Mouse (Mus musculus) small intestine, adult 2 months (tissue): ENCODE data around the gene Adamts9.

Experiments
- CTCF ChIP-seq: fragments of 200-500 bp; IDR thresholded peaks from 2 replicates; pipeline ENCODE4 v1.5.1; 2012; ENCODE audit warnings: low read depth, mild to moderate bottlenecking, control low read depth, inconsistent platforms, low read length, moderate library complexity, mixed read lengths; ENCODE audit not compliant: insufficient replicate concordance, insufficient read length; ENCODE audit errors: extremely low read depth
- POLR2A ChIP-seq: fragments of 200-500 bp; IDR thresholded peaks from 2 replicates; pipeline ENCODE4 v1.6.1; 2012; ENCODE audit warnings: low read depth, mild to moderate bottlenecking, control low read depth, inconsistent platforms, low read length, moderate library complexity

DNA sequence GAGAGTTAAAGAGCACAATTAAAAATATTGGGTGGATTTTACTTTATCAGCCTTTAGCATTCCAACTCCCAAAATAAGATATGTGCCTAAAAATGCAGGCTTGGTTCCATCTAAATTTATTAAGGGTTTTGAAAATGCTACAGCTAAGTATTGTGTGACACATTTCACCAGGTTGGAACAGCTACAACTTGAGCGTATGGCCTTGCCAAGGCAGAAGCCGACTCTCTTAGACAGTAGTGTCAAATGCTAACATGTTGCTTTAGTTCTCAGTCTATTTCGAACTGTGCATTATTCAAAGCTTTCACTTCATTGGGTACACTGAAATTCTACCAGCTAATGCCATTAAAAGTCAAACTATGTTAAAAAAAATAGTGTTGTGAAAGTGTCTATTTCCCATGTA lies 30.0 kb upstream of the Adamts9 start:
- TF ChIP-seq POLR2A (no peak), CTCF (no peak)
